Mouse (Mus musculus) small intestine, adult 10 weeks (tissue): ENCODE data around the gene Serpina3n. TPM values are rescaled to one million over a fixed set of nuclear protein-coding genes. Genes with fewer than 3 reads are reported as not detected.

Experiments
- polyA plus RNA-seq: library from polyadenylated mRNA; stranded (reverse); fragments of 350-450 nt; fragmentation: Illumina TruSeq; extraction: RNeasy Lipid Tissue Mini Kit (QIAGEN cat#74804); gene quantifications from one replicate; pipeline ENCODE4 v1.2.3, GENCODE M21; 2014; ENCODE audit warnings: low replicate concordance

Serpina3n gene
- 0.59 TPM for polyA plus RNA-seq

GRCm38 (mm10) chr12:104406454-104406885, at the start of gene Serpina3n:
Gene Serpina3n, plus strand, starts transcription at chr12:104406729.

Other genes with a start within 250 kb of the Serpina3n start
- 1.8 TPM for gene Serpina3f, start 192.2 kb upstream of the Serpina3n start, polyA plus RNA-seq
- gene Serpina3g, start 170.5 kb upstream of the Serpina3n start, polyA plus RNA-seq = 5.2 TPM
- gene Serpina3i, start 143.6 kb upstream of the Serpina3n start, polyA plus RNA-seq = not detected
- gene Serpina3j, start 92.2 kb upstream of the Serpina3n start, polyA plus RNA-seq = not detected
- gene Serpina3k, start 68.2 kb upstream of the Serpina3n start, polyA plus RNA-seq = 0.67 TPM
- gene Serpina3m, start 68.2 kb upstream of the Serpina3n start, polyA plus RNA-seq = not detected
- not detected for gene Gsc, start 66.6 kb downstream of the Serpina3n start, polyA plus RNA-seq